Mouse (Mus musculus) CD4-positive, CD25-positive, alpha-beta regulatory T cell, adult 2 months (primary cell): ENCODE results near the gene Ccdc28b.
A peak's percentile ranks its signal among the peaks of the same experiment; 100 is the strongest.

Experiments
- DNase-seq: peaks from one replicate; pipeline ENCODE4 v3.0.0-alpha.2; 2012; ENCODE audit warnings: low read depth, low spot score

Ccdc28b gene

DNA sequence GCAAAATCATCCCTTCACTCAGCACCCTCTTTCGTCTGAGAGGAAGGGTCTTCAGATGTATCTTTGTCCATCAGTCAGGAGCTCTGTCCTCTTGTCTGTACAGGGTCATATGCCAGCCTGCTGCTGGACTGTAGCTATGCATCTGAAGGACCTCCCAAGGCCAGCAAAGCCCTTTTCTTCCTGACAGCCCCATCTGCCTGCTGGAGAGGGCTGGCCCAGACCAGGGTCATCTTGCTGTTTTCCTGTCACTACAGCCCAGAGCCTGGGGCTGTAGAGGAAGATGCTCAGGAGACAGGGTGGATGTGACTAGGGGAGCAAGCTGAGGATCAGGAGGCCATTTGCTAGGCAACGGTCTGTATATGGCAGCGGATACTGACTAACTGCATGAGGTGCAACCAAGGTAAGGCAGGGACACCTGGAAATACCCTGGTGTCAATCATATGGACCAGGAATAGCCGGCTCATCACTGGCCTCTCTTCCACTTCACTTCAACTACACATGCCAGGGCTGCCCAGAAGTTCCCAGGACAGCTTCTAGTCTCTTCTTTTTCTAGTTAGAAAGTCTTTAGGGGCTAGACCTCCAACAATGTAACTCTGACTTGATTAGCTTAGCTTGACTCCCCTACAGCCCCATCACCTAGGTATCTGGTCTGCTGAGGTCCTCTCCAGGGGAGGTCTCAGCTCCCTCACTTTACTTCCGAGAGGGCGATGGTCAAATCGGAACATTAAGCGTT, 778 bp downstream of the Ccdc28b start:
- no peak for DNase-seq

DNA sequence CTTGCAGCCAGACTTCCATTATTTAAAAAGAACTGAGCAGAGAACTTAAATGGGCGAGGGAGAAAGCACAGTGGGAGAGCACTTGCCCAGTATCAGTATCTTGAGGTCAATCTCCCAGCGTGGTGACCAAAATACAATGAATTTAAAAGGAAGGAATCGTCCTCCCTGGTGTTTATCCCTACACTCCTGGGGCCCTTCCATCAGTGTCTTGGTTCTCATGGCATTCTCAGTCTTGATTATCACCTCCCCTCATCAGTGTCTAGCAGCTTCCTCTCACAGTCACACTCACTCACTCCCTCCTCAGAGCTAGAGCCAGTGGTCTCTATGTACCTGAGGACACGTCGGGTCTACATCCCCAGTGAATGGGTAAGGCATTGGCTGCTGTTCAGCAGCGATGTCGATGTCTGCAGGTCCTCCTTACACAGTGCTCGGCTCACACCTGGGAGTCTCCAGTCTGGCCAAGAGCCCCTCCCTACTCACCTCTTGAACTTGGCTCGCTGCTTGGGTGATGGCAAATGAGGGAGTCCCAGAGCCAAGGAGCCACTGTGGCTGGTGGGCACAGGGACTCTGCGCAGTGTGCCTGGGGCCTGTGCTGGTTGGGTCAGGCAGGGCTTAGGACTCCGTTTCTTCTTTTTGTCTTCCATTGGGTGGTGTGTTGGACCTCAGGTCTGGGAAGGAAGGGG, 1.5 kb downstream of the Ccdc28b start:
- no peak for DNase-seq

- DNase-seq: peak; percentile 44
Measured at GRCm38 (mm10) chr4:129621283-129621841, 2.4 kb downstream of the Ccdc28b start.

- DNase-seq: no peak
Measured at GRCm38 (mm10) chr4:129620419-129621282, 3.1 kb downstream of the Ccdc28b start.

DNA sequence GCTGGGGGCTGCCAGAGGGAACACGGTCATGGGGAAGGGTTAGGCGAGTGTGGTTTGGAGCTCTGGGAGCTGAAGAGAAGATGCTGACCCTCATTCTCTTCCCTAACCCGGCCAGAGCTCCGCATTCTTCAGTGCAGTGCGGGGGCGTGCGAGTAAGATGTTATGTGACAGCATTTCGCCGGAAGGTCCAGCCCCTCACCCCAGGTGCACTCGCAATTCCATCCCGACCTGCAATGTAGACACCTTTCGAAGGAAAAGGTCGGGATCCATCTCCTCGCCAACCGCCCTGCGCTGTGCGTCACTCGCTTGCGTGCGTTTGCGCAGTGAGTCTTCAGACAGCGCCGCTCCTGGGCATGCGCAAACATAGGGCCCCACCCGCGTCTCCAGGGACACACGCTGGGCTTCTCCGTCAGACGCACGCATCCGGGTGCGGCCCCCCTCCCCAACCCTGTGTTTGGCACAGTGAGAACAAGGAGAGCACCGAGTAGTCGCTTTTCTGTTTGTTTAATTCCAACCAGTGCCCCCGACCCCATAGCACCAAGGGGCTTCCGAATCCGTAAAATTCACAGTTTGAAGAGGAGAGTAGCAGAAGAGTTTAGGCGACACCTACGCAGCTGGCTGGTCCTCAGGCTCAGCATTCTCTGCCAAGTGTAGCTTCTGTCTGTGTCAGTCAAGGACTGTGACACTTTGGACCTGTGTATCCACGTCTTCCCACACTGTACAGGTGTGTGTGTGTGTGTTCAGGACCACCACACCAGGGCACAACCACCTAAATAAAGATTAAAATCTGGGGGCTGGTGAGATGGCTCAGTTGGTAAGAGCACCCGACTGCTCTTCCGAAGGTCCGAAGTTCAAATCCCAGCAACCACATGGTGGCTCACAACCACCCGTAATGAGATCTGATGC, 4.7 kb downstream of the Ccdc28b start, which contains the start of gene Iqcc:
Gene Iqcc (minus strand): TSS at position 314 of the 906 bp plus-strand sequence.
- DNase-seq: peak; percentile 98

GRCm38 (mm10) chr4:129618031-129618430, 5.7 kb downstream of the Ccdc28b start:
- no peak for DNase-seq

DNA sequence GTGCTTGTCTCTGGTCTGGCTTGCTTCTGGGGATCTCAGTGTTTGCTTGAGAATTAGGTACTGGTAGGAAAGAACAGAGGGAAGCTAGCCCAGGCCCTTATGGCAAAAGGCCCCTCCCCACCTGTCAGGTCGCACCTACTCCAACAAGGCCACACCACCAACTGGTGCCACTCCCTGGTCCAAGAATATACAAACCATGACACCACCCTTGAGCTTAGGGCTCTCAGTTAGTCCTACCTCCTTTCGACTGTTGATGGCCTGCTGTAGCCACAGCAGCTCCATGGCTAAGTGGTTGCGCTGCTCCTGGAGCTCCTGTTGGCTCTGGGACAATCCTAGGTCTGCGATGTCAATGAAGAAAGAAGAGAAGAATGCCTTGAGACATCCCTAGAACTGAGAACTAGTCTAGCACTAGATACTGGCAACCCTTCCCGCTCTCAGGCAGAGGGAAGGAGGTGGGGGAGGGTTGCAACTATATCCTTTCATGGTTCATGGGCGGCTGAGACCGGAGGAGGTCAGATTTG, 6.6 kb downstream of the Ccdc28b start:
- no peak for DNase-seq

DNA sequence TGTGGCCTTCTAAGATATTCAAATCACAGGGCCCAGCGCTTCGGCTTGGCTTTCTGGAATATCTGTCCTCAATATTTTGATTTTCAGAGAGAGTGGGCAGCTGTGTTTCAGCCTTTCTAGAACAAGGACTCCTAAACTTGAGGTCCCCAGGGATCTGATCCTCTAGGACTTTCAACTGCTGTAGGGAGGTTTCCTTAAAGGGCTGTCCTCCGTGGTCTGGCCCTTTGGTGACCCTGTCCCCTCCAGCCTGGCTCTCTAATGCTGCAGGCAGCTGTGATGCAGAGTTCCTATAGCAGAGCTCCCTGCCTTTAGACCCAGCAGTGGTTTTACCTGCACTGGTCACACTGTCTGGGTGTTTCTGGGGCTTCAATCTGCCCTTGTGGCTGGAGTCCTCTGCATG, 7.1 kb downstream of the Ccdc28b start:
- DNase-seq: no peak

GRCm38 (mm10) chr4:129615801-129616290, 7.9 kb downstream of the Ccdc28b start:
- no peak for DNase-seq

DNA sequence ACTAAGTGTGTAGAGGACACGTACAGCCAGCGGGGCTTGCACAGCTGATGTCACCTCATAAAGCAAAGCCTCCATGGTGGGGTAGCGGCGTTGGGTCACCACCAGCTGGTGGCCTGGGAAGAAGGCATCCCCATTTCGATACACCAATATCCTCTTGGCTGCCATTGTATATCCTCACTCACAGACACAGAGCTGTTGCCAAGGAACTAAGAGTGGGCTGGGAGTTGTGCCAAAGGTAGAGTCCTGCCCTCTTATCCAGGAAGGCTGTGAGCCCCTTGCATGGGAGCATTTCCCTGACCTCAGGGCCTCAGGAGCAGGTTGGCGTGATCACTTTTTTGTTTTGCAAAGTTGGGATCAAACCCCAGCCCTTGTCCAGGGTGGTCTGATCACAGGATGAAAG, 9.7 kb downstream of the Ccdc28b start, which contains the start of gene Dcdc2b:
Gene Dcdc2b (minus strand): TSS at position 165 of the 400 bp plus-strand sequence.
- DNase-seq: no peak

GRCm38 (mm10) chr4:129610472-129610871, 13.3 kb downstream of the Ccdc28b start:
- no peak for DNase-seq

DNA sequence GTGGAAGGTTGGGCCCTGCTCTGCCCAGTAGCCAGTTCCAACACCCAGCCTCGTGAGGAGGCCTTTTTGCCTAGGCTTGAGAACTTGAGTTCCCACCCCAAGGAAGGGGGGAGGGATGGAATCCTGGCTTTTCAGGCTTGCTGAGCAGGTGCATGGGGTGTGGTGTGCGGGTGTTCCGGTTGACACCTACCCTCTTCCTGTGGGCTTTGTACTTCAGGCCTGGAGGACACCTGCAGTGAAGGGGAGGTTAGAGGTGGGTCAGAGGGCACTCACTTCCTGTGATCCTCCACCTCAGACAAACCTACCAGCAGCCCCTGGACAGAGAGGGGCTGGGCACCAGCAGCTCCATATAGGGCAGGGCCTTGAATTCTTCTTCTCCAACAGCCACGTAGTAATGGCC, 13.7 kb downstream of the Ccdc28b start:
- DNase-seq: peak; percentile 51

- peak; percentile 30 for DNase-seq
Measured at GRCm38 (mm10) chr4:129609139-129609631, 14.6 kb downstream of the Ccdc28b start.

- DNase-seq: peak; percentile 93
Measured at GRCm38 (mm10) chr4:129608426-129609025, 15.2 kb downstream of the Ccdc28b start.

GRCm38 (mm10) chr4:129600233-129601158, 23.3 kb downstream of the Ccdc28b start, which contains the start of the genes Eif3i and Tmem234:
Gene Eif3i, minus strand, starts transcription at chr4:129600648.
Gene Tmem234, plus strand, starts transcription at chr4:129600668.
- DNase-seq: peak; percentile 91

GRCm38 (mm10) chr4:129588865-129589264, 34.9 kb downstream of the Ccdc28b start:
- no peak for DNase-seq

GRCm38 (mm10) chr4:129586943-129587342, 36.8 kb downstream of the Ccdc28b start:
- DNase-seq: no peak

DNA sequence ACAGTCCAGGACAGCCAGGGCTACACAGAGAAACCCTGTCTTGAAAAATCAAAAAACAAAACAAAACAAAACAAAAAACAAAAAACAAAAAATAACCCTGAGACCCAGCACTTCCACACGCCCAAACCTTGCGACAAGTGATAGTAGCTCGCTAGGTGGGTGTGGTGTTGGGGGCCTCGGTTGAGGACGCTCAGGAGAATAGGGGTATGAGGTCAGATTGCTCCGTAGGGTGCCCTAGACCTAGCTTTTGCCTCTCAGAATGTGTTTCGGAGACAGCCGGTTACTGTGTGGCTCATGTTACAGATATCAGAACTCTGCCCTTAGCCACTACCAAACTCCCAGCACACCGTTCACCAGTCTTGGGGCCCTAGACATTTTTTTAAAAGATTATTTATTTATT, 38.0 kb downstream of the Ccdc28b start:
- no peak for DNase-seq
